Mouse (Mus musculus) layer of hippocampus, postnatal 25 days (tissue): ENCODE measurements around the gene Idh1. TPM values are rescaled to one million over a fixed set of nuclear protein-coding genes. Genes with fewer than 3 reads are reported as not detected.

Experiments used
- DNase-seq, 2 experiments: peaks; one replicate each; pipeline ENCODE4 v3.0.0; 2022; ENCODE audit warnings: mixed read lengths in 2 of 2, low spot score in 1 of 2; ENCODE audit errors: extremely low spot score in 1 of 2
- total RNA-seq, 2 experiments: library from RNA; stranded (reverse); gene quantifications; 2 replicates each; pipeline ENCODE4 v1.2.3; 2021

The Idh1 gene
- total RNA-seq, 2 experiments from 2014 or later, result 52.2 to 57.4 TPM

- DNase-seq, result no peak
These were observed 68.0 kb downstream of the Idh1 start for GRCm38 (mm10) chr1:65118150-65118913.

GRCm38 (mm10) chr1:65113536-65114172 is 72.6 kb downstream of the Idh1 start:
- no peak for DNase-seq

GRCm38 (mm10) chr1:65112807-65113196 is 73.5 kb downstream of the Idh1 start:
- DNase-seq, result no peak

- DNase-seq, result peak in 1 of 2 experiments; percentile 79
These were observed 74.1 kb downstream of the Idh1 start for GRCm38 (mm10) chr1:65112031-65112806.

GRCm38 (mm10) chr1:65109756-65110435 is 76.4 kb downstream of the Idh1 start:
- no peak for DNase-seq

- no peak for DNase-seq
These were observed 77.1 kb downstream of the Idh1 start for GRCm38 (mm10) chr1:65109196-65109595.

Other genes with a start within 250 kb of the Idh1 start
- 10 to 100 TPM; 24.7 to 34.1 TPM for gene Plekhm3, start 229.7 kb downstream of the Idh1 start, total RNA-seq
- not detected for gene Akr1cl, start 153.7 kb downstream of the Idh1 start, total RNA-seq
- gene Cryge, start 135.4 kb downstream of the Idh1 start, total RNA-seq, result not detected
- gene Crygd, start 123.0 kb downstream of the Idh1 start, total RNA-seq, result not detected
- not detected for gene Crygc, start 112.8 kb downstream of the Idh1 start, total RNA-seq
- not detected for gene Crygb, start 104.2 kb downstream of the Idh1 start, total RNA-seq
- gene Cryga, start 83.1 kb downstream of the Idh1 start, total RNA-seq, result under 1 TPM in 1 of 2 experiments, not detected in 1; 0.47 TPM
- 1 to 10 TPM in 1 of 2 experiments, not detected in 1; 1.3 TPM for gene Gm28845, start 66.9 kb downstream of the Idh1 start, total RNA-seq
- 1 to 10 TPM; 10.0 TPM for gene D630023F18Rik, start 63.3 kb downstream of the Idh1 start, total RNA-seq
- gene Pikfyve, start 183 bp upstream of the Idh1 start, total RNA-seq, result 10 to 100 TPM; 38.9 to 42.3 TPM
- gene Pth2r, start 95.6 kb upstream of the Idh1 start, total RNA-seq, result under 1 TPM; 0.32 to 0.45 TPM